Mouse (Mus musculus): ENCODE measurements around the gene Olfr866. TPM values are rescaled to one million over a fixed set of nuclear protein-coding genes. Genes with fewer than 3 reads are reported as not detected.

The Olfr866 gene
- polyA plus RNA-seq (2016; fragmentation: Nextera tagmentation; extraction: Ambion mirVana), result not detected in 2 replicates

DNA sequence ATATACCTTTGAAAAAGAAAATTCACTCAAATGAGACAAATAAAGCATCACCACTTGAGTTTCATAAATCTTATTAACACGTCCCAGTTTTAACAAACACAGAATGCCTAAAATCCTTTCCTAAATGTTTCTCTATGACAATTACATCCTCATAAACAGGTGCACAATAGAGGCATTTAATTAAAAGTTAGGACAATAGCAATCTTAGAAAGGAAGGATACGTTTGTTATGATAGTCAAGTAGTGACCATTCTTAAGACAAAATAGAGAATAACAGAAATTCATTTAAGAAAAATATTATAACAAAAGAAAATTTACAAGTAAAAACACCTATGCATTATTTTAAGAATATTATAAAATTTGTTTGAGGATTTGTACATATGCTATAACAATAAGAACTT is at the start of gene Olfr866:
Olfr866 (minus strand) TSS at position 101 of the 400 bp plus-strand sequence.
- 58% methylated on average over 2 of the region's 2 CpGs for WGBS
- H3K9me3 ChIP-seq (replicated peaks), result no peaks in the 10 kb centered on the region
- ATAC-seq (ENCODE audit: insufficient number of reproducible peaks, low FRiP score), result no peak

DNA sequence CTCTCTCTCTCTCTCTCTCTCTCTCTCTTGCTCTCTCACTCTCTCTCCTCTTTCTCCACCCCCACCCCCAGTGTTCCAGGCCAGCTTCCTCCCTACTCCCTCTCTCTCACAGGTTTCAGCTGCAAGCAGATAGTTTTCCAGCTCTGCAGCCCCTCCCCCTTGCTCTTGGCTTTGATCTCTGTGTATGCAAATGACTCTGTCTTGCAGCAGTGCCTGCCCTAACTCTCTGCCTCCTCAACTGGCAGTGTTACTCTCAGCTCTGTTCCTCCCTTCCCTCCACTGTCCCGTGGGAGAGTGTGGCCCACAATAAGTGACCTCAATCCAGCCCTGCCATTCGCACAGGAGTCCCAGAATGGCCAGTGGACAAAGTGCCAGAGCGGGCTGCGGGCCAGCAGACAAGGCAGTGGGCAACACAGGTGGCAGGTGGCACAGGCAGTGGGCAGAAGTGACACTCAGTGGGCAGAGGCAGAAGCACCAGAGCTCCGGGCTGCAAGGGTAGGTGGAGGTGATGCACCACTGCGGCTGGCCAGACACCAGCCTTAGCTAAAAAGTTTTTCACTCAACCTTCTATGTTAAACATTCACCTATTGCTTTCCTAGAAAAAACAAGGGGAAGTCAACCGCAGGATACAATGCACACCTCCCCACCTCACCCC is 45.8 kb upstream of the Olfr866 start:
- no peaks in the 10 kb centered on the region for H3K4me1 ChIP-seq (replicated peaks)
- H3K4me2 ChIP-seq, result no peak overlapping the region
- H3K9me3 ChIP-seq (replicated peaks), result peaks cover 40% of the 10 kb centered on the region
- H3K9ac ChIP-seq, result no peak overlapping the region
- ATAC-seq (ENCODE audit: insufficient number of reproducible peaks, low FRiP score), result no peak
- H3K36me3 ChIP-seq, result no peaks in the 10 kb centered on the region
- 54% methylated on average over 7 of the region's 7 CpGs for WGBS
- H3K27me3 ChIP-seq (replicated peaks), result no peaks in the 10 kb centered on the region
- H3K27ac ChIP-seq (ENCODE audit: poor library complexity, severe bottlenecking), result no peak overlapping the region
- H3K4me3 ChIP-seq, result no peak overlapping the region

More for the DNA sequence above, at the start of gene Olfr866:
- H3K4me3 ChIP-seq, result no peak within 1 kb of the TSS
- no peaks in the 10 kb centered on the region for H3K4me1 ChIP-seq (replicated peaks)
- no peaks in the 10 kb centered on the region for H3K36me3 ChIP-seq
- no peaks in the 10 kb centered on the region for H3K27me3 ChIP-seq (replicated peaks)
- H3K4me2 ChIP-seq, result no peak within 1 kb of the TSS
- H3K9ac ChIP-seq, result no peak within 1 kb of the TSS
- no peak within 1 kb of the TSS for H3K27ac ChIP-seq (ENCODE audit: poor library complexity, severe bottlenecking)

DNA sequence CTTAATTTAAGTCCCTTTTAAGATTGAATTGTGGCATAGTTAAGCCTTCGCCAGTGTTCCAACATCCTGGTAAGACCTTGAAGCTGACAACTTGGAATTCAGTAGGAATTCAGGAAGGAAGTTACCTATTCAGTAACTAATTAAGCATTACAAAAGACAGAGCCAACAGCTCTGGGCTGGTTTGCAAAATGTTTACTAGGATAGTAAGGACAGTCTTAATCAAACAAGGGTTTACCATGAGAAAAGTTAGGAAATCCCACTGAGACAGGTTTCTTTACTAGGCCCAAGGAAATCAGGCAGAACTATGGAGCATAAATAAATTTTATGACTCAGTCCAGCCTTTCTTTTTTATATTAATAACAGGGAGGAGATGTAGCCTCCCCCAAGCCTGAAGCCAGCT is 43.5 kb upstream of the Olfr866 start:
- Histone ChIP-seq H3K4me2 (no peak overlapping the region), H3K27ac (ENCODE audit: poor library complexity, severe bottlenecking) (no peak overlapping the region), H3K4me3 (no peak overlapping the region), H3K4me1 (replicated peaks) (no peaks in the 10 kb centered on the region), H3K36me3 (no peaks in the 10 kb centered on the region), H3K9ac (no peak overlapping the region), H3K27me3 (replicated peaks) (no peaks in the 10 kb centered on the region), H3K9me3 (replicated peaks) (peaks cover 31% of the 10 kb centered on the region)
- WGBS, result 72% methylated on average over 1 of the region's 1 CpGs
- no peak for ATAC-seq (ENCODE audit: insufficient number of reproducible peaks, low FRiP score)

DNA sequence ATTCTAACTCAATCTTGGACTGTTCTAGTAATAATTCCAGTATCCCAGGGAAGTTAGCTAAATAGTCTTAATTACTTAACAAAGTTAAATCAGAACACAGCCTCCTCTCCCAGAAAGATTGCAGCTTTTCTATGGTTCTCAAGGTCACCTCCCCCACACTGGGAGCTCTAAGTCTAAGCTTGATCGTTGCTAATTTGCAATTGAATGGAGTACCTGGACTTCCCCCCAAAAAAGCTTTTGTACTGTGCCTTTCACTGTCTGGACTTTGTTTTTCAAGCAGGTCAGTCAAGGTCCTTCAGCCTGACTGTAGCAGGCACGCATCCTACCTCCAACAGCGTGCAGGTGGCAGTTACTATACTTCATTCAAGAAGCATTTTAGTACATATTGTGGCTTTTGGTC is 42.4 kb upstream of the Olfr866 start:
- Histone ChIP-seq H3K4me1 (replicated peaks) (no peaks in the 10 kb centered on the region), H3K9me3 (replicated peaks) (peaks cover 26% of the 10 kb centered on the region), H3K27me3 (replicated peaks) (no peaks in the 10 kb centered on the region), H3K36me3 (no peaks in the 10 kb centered on the region), H3K4me3 (no peak overlapping the region), H3K9ac (no peak overlapping the region), H3K27ac (ENCODE audit: poor library complexity, severe bottlenecking) (no peak overlapping the region), H3K4me2 (no peak overlapping the region)
- no peak for ATAC-seq (ENCODE audit: insufficient number of reproducible peaks, low FRiP score)
- WGBS, result 74% methylated on average over 3 of the region's 3 CpGs

DNA sequence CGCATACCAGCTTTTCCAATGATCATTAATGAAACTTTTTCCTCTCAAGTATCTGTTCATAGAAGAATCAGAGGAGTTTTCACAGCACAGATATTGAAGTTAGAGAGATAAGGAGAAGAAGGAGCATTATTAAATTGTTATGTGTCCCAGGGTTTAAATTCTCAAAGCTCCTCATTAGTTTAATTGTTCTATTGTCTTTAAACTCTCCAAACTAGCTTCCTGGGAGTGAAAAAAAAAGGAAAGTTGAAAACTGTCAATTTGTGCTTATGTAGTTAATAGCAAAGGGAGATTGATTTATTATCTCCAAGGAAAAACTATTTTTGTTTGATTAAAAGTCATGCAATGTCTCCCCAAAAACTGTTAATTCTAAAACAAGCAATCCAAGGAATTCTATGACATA is 29.6 kb upstream of the Olfr866 start, which contains the start of gene Olfr867:
Olfr867 (minus strand) TSS at position 101 of the 400 bp plus-strand sequence.
- no peak for ATAC-seq (ENCODE audit: insufficient number of reproducible peaks, low FRiP score)
- H3K36me3 ChIP-seq, result no peaks in the 10 kb centered on the region
- peaks cover 8% of the 10 kb centered on the region for H3K9me3 ChIP-seq (replicated peaks)
- H3K4me1 ChIP-seq (replicated peaks), result no peaks in the 10 kb centered on the region
- H3K27me3 ChIP-seq (replicated peaks), result no peaks in the 10 kb centered on the region
- no peak within 1 kb of the TSS for H3K4me3 ChIP-seq
- WGBS, result 68% methylated on average over 1 of the region's 1 CpGs
- H3K27ac ChIP-seq (ENCODE audit: poor library complexity, severe bottlenecking), result no peak within 1 kb of the TSS
- H3K9ac ChIP-seq, result no peak within 1 kb of the TSS
- no peak within 1 kb of the TSS for H3K4me2 ChIP-seq

DNA sequence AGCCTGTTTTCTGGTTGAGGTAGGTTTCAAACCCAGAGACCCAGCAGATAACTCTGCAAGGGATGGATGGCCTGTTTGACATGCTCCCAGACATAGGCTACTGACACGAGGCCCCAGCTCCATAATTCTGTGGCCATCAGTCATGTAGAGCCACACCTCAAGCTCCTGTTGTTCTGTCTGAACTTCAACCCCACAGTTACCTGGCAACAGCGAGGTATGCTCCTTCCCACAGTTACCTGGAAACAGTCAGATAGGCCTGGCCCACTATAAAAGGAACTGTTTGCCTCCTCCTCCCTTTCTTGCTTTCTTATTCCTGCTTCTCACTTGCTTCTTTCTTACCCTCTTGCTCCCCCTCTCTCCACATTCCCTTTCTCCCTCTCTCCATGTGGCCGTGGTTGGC is 20.1 kb upstream of the Olfr866 start:
- WGBS, result 59% methylated on average over 3 of the region's 3 CpGs

More for the DNA sequence above, 20.1 kb upstream of the Olfr866 start:
- Histone ChIP-seq H3K9me3 (replicated peaks) (peaks cover 16% of the 10 kb centered on the region), H3K4me3 (no peak overlapping the region), H3K9ac (no peak overlapping the region), H3K36me3 (no peaks in the 10 kb centered on the region), H3K4me1 (replicated peaks) (no peaks in the 10 kb centered on the region), H3K4me2 (no peak overlapping the region), H3K27ac (ENCODE audit: poor library complexity, severe bottlenecking) (no peak overlapping the region), H3K27me3 (replicated peaks) (no peaks in the 10 kb centered on the region)
- no peak for ATAC-seq (ENCODE audit: insufficient number of reproducible peaks, low FRiP score)

Small RNA genes within 50 kb of the gene (microRNA-seq; reads per million reads assigned to microRNA genes)
- gene Gm26231 (not detected), gene Gm44395 (not detected)

Other genes starting within 250 kb of the Olfr866 start
- not detected in 2 replicates for gene Olfr58, start 247.8 kb downstream of the Olfr866 start, polyA plus RNA-seq (2016; fragmentation: Nextera tagmentation; extraction: Ambion mirVana)
- not detected in 2 replicates for gene Olfr859, start 223.1 kb downstream of the Olfr866 start, polyA plus RNA-seq (2016; fragmentation: Nextera tagmentation; extraction: Ambion mirVana)
- gene Olfr860, start 178.3 kb downstream of the Olfr866 start, polyA plus RNA-seq (2016; fragmentation: Nextera tagmentation; extraction: Ambion mirVana), result not detected in 2 replicates
- gene Olfr862, start 140.0 kb downstream of the Olfr866 start, polyA plus RNA-seq (2016; fragmentation: Nextera tagmentation; extraction: Ambion mirVana), result not detected in 2 replicates
- 0.18 and 0.26 TPM in 2 replicates for gene Olfr77, start 111.2 kb downstream of the Olfr866 start, polyA plus RNA-seq (2016; fragmentation: Nextera tagmentation; extraction: Ambion mirVana)
- not detected in 2 replicates for gene Olfr867, start 29.5 kb upstream of the Olfr866 start, polyA plus RNA-seq (2016; fragmentation: Nextera tagmentation; extraction: Ambion mirVana)
- not detected in 2 replicates for gene Olfr868, start 70.6 kb upstream of the Olfr866 start, polyA plus RNA-seq (2016; fragmentation: Nextera tagmentation; extraction: Ambion mirVana)
- not detected in 2 replicates for gene Olfr869, start 101.0 kb upstream of the Olfr866 start, polyA plus RNA-seq (2016; fragmentation: Nextera tagmentation; extraction: Ambion mirVana)
- not detected in 2 replicates for gene Olfr870, start 146.0 kb upstream of the Olfr866 start, polyA plus RNA-seq (2016; fragmentation: Nextera tagmentation; extraction: Ambion mirVana)
- gene Olfr871, start 184.2 kb upstream of the Olfr866 start, polyA plus RNA-seq (2016; fragmentation: Nextera tagmentation; extraction: Ambion mirVana), result not detected in 2 replicates
- gene Olfr872, start 209.1 kb upstream of the Olfr866 start, polyA plus RNA-seq (2016; fragmentation: Nextera tagmentation; extraction: Ambion mirVana), result not detected in 2 replicates